Mouse (Mus musculus) kidney, adult 10 weeks (tissue): ENCODE measurements around the gene Mapk14. TPM values are rescaled to one million over a fixed set of nuclear protein-coding genes. Genes with fewer than 3 reads are reported as not detected.

ENCODE experiments used
- polyA plus RNA-seq: library from polyadenylated mRNA; stranded (reverse); fragments of 350-450 nt; fragmentation: Illumina TruSeq; extraction: RNeasy Lipid Tissue Mini Kit (QIAGEN cat#74804); gene quantifications from one replicate; pipeline ENCODE4 v1.2.3, GENCODE M21; 2014; ENCODE audit warnings: low read depth, low replicate concordance

The Mapk14 gene
- 61.5 TPM for polyA plus RNA-seq

DNA sequence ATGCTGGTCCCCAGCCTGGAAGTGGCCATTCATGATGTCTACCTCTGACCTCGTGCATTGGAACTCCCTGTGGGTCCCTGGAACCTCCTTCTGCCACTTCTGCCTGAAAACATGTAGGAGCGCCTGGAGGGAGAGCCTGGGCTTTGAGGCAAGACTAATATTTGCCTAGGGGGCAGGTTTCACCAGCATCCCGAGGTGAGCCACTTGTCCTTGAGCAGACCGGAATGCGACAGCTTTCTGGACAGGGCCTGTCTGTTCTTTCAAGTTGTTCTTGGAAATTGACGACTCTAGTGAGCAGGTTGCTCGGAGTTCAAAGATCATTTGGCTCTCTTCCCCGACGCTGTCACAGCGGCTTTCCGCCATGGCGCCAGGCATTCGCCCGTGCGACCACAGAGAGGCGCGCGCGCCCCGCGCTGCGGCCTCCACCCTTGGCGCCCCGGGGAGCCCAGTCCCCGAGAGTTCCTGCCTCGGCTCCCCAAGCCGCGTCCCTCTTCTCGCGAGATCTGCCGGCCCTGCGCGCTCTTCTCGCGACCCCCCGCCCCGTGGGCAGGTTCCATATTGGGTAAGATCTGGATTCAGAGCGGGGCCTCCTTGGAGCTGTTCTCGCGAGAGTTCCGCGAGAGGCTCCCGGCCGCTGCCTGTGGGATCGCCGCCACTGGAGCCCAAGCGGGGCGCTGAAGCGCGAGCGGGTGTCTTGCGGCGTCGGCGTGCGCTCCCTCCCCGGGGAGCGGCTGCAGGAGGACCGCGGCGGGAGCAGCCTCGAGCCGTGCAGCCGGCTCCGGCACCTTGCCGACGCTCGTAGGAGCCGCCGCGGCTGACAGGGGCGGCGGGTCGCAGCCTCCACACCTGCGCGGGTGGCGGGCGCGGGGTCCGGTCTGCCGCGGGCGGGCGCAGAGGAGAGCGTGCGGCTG is at the start of gene Mapk14:
TSS of gene Mapk14 (plus strand) at position 554 of the 911 bp plus-strand sequence.

GRCm38 (mm10) chr17:28689586-28690283 is 1.4 kb upstream of the Mapk14 start, which contains the start of gene Slc26a8:
Gene Slc26a8 (minus strand): TSS chr17:28690233.

GRCm38 (mm10) chr17:28725783-28726182 is 34.7 kb downstream of the Mapk14 start, which contains the start of gene AC170998.1:
Gene AC170998.1 (plus strand): TSS chr17:28726083.

GRCm38 (mm10) chr17:28769121-28769874 is 78.2 kb downstream of the Mapk14 start, which contains the start of gene Mapk13:
Gene Mapk13 (plus strand): TSS chr17:28769297.

Other genes starting within 250 kb of the Mapk14 start
- gene Fkbp5, start 173.8 kb upstream of the Mapk14 start, polyA plus RNA-seq, result 45.0 TPM
- gene Armc12, start 160.5 kb upstream of the Mapk14 start, polyA plus RNA-seq, result 0.44 TPM
- gene Clpsl2, start 141.9 kb upstream of the Mapk14 start, polyA plus RNA-seq, result not detected
- not detected for gene Clps, start 130.6 kb upstream of the Mapk14 start, polyA plus RNA-seq
- not detected for gene Lhfpl5, start 115.7 kb upstream of the Mapk14 start, polyA plus RNA-seq
- gene Srpk1, start 68.6 kb upstream of the Mapk14 start, polyA plus RNA-seq, result 113 TPM
- not detected for gene Slc26a8, start 1.1 kb upstream of the Mapk14 start, polyA plus RNA-seq
- 1.2 TPM for gene AC170998.1, start 34.8 kb downstream of the Mapk14 start, polyA plus RNA-seq
- 0.49 TPM for gene Mapk13, start 78.0 kb downstream of the Mapk14 start, polyA plus RNA-seq
- gene Brpf3, start 109.8 kb downstream of the Mapk14 start, polyA plus RNA-seq, result 10.8 TPM
- gene Pnpla1, start 167.1 kb downstream of the Mapk14 start, polyA plus RNA-seq, result not detected
- 0.16 TPM for gene 4930539E08Rik, start 224.0 kb downstream of the Mapk14 start, polyA plus RNA-seq